Mouse (Mus musculus): ENCODE results near the gene Ppp1r11. TPM values are rescaled to one million over a fixed set of nuclear protein-coding genes. Genes with fewer than 3 reads are reported as not detected.

The Ppp1r11 gene
- polyA plus RNA-seq, 1 experiment from 2014 or later = 73.1 TPM

GRCm38 (mm10) chr17:36942391-36942790 lies 9.2 kb downstream of the Ppp1r11 start:
- Histone ChIP-seq H3K27me3 (peaks cover 72% of the 10 kb centered on the region), H3K36me3 (no peaks in the 10 kb centered on the region), H3K9ac (no peak overlapping the region), H3K4me3 (peak overlapping the region; percentile 49), H3K4me2 (peak overlapping the region; percentile 84), H3K4me1 (replicated peaks) (peaks cover 23% of the 10 kb centered on the region), H3K9me3 (replicated peaks) (no peaks in the 10 kb centered on the region), H3K27ac (no peak overlapping the region)
- WGBS = 24% methylated on average over 10 of the region's 10 CpGs
- peak; percentile 62; the same call in 1 of the 2 replicates for ATAC-seq (replicated peaks; ENCODE audit: insufficient number of reproducible peaks, insufficient read depth, low FRiP score, low read depth)

- Histone ChIP-seq H3K9me3 (replicated peaks) (no peaks in the 10 kb centered on the region), H3K4me1 (replicated peaks) (peaks cover 9% of the 10 kb centered on the region), H3K27ac (no peak overlapping the region), H3K4me3 (no peak overlapping the region), H3K36me3 (no peaks in the 10 kb centered on the region), H3K27me3 (peaks cover 43% of the 10 kb centered on the region), H3K9ac (no peak overlapping the region), H3K4me2 (no peak overlapping the region)
- WGBS = 62% methylated on average over 2 of the region's 2 CpGs
- ATAC-seq (replicated peaks; ENCODE audit: insufficient number of reproducible peaks, insufficient read depth, low FRiP score, low read depth) = no peak
These were observed 13.5 kb downstream of the Ppp1r11 start for GRCm38 (mm10) chr17:36938056-36938455.

GRCm38 (mm10) chr17:36931806-36932205 lies 19.7 kb downstream of the Ppp1r11 start:
- Histone ChIP-seq H3K4me1 (replicated peaks) (peaks cover 4% of the 10 kb centered on the region), H3K4me2 (no peak overlapping the region), H3K36me3 (no peaks in the 10 kb centered on the region), H3K9ac (no peak overlapping the region), H3K9me3 (replicated peaks) (no peaks in the 10 kb centered on the region), H3K27me3 (peaks cover 7% of the 10 kb centered on the region), H3K27ac (no peak overlapping the region), H3K4me3 (no peak overlapping the region)
- ATAC-seq (replicated peaks; ENCODE audit: insufficient number of reproducible peaks, insufficient read depth, low FRiP score, low read depth) = no peak
- 23% methylated on average over 2 of the region's 2 CpGs for WGBS

- Histone ChIP-seq H3K27ac (no peak overlapping the region), H3K36me3 (no peaks in the 10 kb centered on the region), H3K4me3 (no peak overlapping the region), H3K4me2 (no peak overlapping the region), H3K9me3 (replicated peaks) (no peaks in the 10 kb centered on the region), H3K9ac (no peak overlapping the region), H3K27me3 (peaks cover 3% of the 10 kb centered on the region; the same call in 1 of the 2 replicates), H3K4me1 (replicated peaks) (peaks cover 4% of the 10 kb centered on the region)
- WGBS = 66% methylated on average over 4 of the region's 4 CpGs
- no peak for ATAC-seq (replicated peaks; ENCODE audit: insufficient number of reproducible peaks, insufficient read depth, low FRiP score, low read depth)
These were observed 20.4 kb downstream of the Ppp1r11 start for GRCm38 (mm10) chr17:36931130-36931529.

- H3K9me3 ChIP-seq (replicated peaks) = no peaks in the 10 kb centered on the region
- no peak overlapping the region for H3K4me2 ChIP-seq
- peaks cover 4% of the 10 kb centered on the region for H3K4me1 ChIP-seq (replicated peaks)
- no peak overlapping the region for H3K4me3 ChIP-seq
- H3K36me3 ChIP-seq = no peaks in the 10 kb centered on the region
- WGBS = 50% methylated on average over 6 of the region's 6 CpGs
- ATAC-seq (replicated peaks; ENCODE audit: insufficient number of reproducible peaks, insufficient read depth, low FRiP score, low read depth) = no peak
- H3K27ac ChIP-seq = no peak overlapping the region
- no peak overlapping the region for H3K9ac ChIP-seq
- H3K27me3 ChIP-seq = no peaks in the 10 kb centered on the region; the same call in 1 of the 2 replicates
These were observed 21.3 kb downstream of the Ppp1r11 start for GRCm38 (mm10) chr17:36930233-36930632.

GRCm38 (mm10) chr17:36929236-36929932 lies 22.2 kb downstream of the Ppp1r11 start:
- 72% methylated on average over 12 of the region's 12 CpGs for WGBS
- no peak for ATAC-seq (replicated peaks; ENCODE audit: insufficient number of reproducible peaks, insufficient read depth, low FRiP score, low read depth)

GRCm38 (mm10) chr17:36927496-36928120 lies 23.9 kb downstream of the Ppp1r11 start:
- Histone ChIP-seq H3K4me1 (replicated peaks) (peaks cover 4% of the 10 kb centered on the region), H3K4me3 (no peak overlapping the region), H3K4me2 (no peak overlapping the region), H3K27ac (no peak overlapping the region), H3K36me3 (no peaks in the 10 kb centered on the region), H3K9ac (no peak overlapping the region), H3K27me3 (0 out of 2 replicates have a peak, but pooled peaks cover 3% of the 10 kb centered on the region), H3K9me3 (replicated peaks) (no peaks in the 10 kb centered on the region)
- ATAC-seq (replicated peaks; ENCODE audit: insufficient number of reproducible peaks, insufficient read depth, low FRiP score, low read depth) = no peak
- 32% methylated on average over 10 of the region's 10 CpGs for WGBS

More at GRCm38 (mm10) chr17:36929236-36929932, 22.2 kb downstream of the Ppp1r11 start:
- no peak overlapping the region for H3K4me2 ChIP-seq
- no peak overlapping the region for H3K9ac ChIP-seq
- H3K4me3 ChIP-seq = no peak overlapping the region
- no peaks in the 10 kb centered on the region for H3K36me3 ChIP-seq
- no peak overlapping the region for H3K27ac ChIP-seq
- H3K27me3 ChIP-seq = no peaks in the 10 kb centered on the region; the same call in 1 of the 2 replicates
- no peaks in the 10 kb centered on the region for H3K9me3 ChIP-seq (replicated peaks)
- peaks cover 4% of the 10 kb centered on the region for H3K4me1 ChIP-seq (replicated peaks)

- no peak overlapping the region for H3K4me2 ChIP-seq
- no peaks in the 10 kb centered on the region for H3K36me3 ChIP-seq
- no peaks in the 10 kb centered on the region for H3K9me3 ChIP-seq (replicated peaks)
- peaks cover 3% of the 10 kb centered on the region; the same call in 1 of the 2 replicates for H3K27me3 ChIP-seq
- H3K27ac ChIP-seq = no peak overlapping the region
- WGBS = 52% methylated on average over 4 of the region's 4 CpGs
- H3K9ac ChIP-seq = no peak overlapping the region
- H3K4me3 ChIP-seq = no peak overlapping the region
- no peak for ATAC-seq (replicated peaks; ENCODE audit: insufficient number of reproducible peaks, insufficient read depth, low FRiP score, low read depth)
- H3K4me1 ChIP-seq (replicated peaks) = no peaks in the 10 kb centered on the region
These were observed 28.1 kb downstream of the Ppp1r11 start for GRCm38 (mm10) chr17:36923491-36923890.

GRCm38 (mm10) chr17:36922715-36923114 lies 28.8 kb downstream of the Ppp1r11 start:
- H3K4me1 ChIP-seq (replicated peaks) = no peaks in the 10 kb centered on the region
- no peaks in the 10 kb centered on the region for H3K36me3 ChIP-seq
- H3K4me3 ChIP-seq = no peak overlapping the region
- 80% methylated on average over 4 of the region's 4 CpGs for WGBS
- peaks cover 3% of the 10 kb centered on the region; the same call in 1 of the 2 replicates for H3K27me3 ChIP-seq
- no peak overlapping the region for H3K4me2 ChIP-seq
- no peak overlapping the region for H3K27ac ChIP-seq
- H3K9me3 ChIP-seq (replicated peaks) = no peaks in the 10 kb centered on the region
- no peak for ATAC-seq (replicated peaks; ENCODE audit: insufficient number of reproducible peaks, insufficient read depth, low FRiP score, low read depth)
- H3K9ac ChIP-seq = no peak overlapping the region

- no peaks in the 10 kb centered on the region for H3K36me3 ChIP-seq
- H3K4me1 ChIP-seq (replicated peaks) = no peaks in the 10 kb centered on the region
- no peaks in the 10 kb centered on the region for H3K9me3 ChIP-seq (replicated peaks)
- H3K4me3 ChIP-seq = no peak overlapping the region
- H3K27ac ChIP-seq = no peak overlapping the region
- WGBS = 41% methylated on average over 15 of the region's 15 CpGs
- no peak for ATAC-seq (replicated peaks; ENCODE audit: insufficient number of reproducible peaks, insufficient read depth, low FRiP score, low read depth)
- H3K27me3 ChIP-seq = peaks cover 6% of the 10 kb centered on the region; the same call in 1 of the 2 replicates
- no peak overlapping the region for H3K4me2 ChIP-seq
- H3K9ac ChIP-seq = no peak overlapping the region
These were observed 31.3 kb downstream of the Ppp1r11 start for GRCm38 (mm10) chr17:36920239-36920638.

GRCm38 (mm10) chr17:36915076-36915475 lies 36.5 kb downstream of the Ppp1r11 start:
- no peak for ATAC-seq (replicated peaks; ENCODE audit: insufficient number of reproducible peaks, insufficient read depth, low FRiP score, low read depth)
- H3K9me3 ChIP-seq (replicated peaks) = no peaks in the 10 kb centered on the region
- WGBS = 11% methylated on average over 9 of the region's 9 CpGs

More at GRCm38 (mm10) chr17:36915076-36915475, 36.5 kb downstream of the Ppp1r11 start:
- Histone ChIP-seq H3K27ac (no peak overlapping the region), H3K4me2 (no peak overlapping the region), H3K27me3 (0 out of 2 replicates have a peak, but pooled peaks cover 7% of the 10 kb centered on the region), H3K36me3 (no peaks in the 10 kb centered on the region), H3K9ac (no peak overlapping the region), H3K4me1 (replicated peaks) (no peaks in the 10 kb centered on the region), H3K4me3 (no peak overlapping the region)

Measured in heart, embryonic 15.5 days (tissue).